Mouse (Mus musculus) adrenal gland, adult 18-20 months (tissue): ENCODE results near the gene Scrt2. TPM values are rescaled to one million over a fixed set of nuclear protein-coding genes. Genes with fewer than 3 reads are reported as not detected.

Experiments
- DNase-seq, 2 experiments: peaks; one replicate each; pipeline ENCODE4 v3.0.0; 2021 to 2022; ENCODE audit warnings: low spot score in 2 of 2
- total RNA-seq, 2 experiments: library from RNA; stranded (reverse); gene quantifications; 1 replicate in 1 of 2; 2 replicates in 1 of 2; pipeline ENCODE4 v1.2.3; 2021

Gene Scrt2
- total RNA-seq, 2 experiments from 2014 or later = 0.36 to 0.58 TPM

- DNase-seq = no peak
Measured at GRCm38 (mm10) chr2:152142571-152142970, 61.2 kb downstream of the Scrt2 start.

GRCm38 (mm10) chr2:152143279-152144157 lies 62.2 kb downstream of the Scrt2 start, which contains the start of gene Tcf15:
Gene Tcf15, plus strand, starts transcription at chr2:152143561.
- DNase-seq = peak; percentile 63 to 67

- DNase-seq = no peak
Measured at GRCm38 (mm10) chr2:152144158-152144450, 62.8 kb downstream of the Scrt2 start.

GRCm38 (mm10) chr2:152144501-152144900 lies 63.2 kb downstream of the Scrt2 start:
- no peak for DNase-seq

Other genes with a start within 250 kb of the Scrt2 start
- gene Rspo4, start 238.6 kb upstream of the Scrt2 start, total RNA-seq = 1 to 10 TPM in 1 of 2 experiments, under 1 TPM in 1; 0.70 to 2.8 TPM
- 1 to 10 TPM in 1 of 2 experiments, under 1 TPM in 1; 0.36 to 1.2 TPM for gene Angpt4, start 170.3 kb upstream of the Scrt2 start, total RNA-seq
- 10 to 100 TPM in 1 of 2 experiments, 1 to 10 TPM in 1; 6.6 to 10.3 TPM for gene Fam110a, start 101.3 kb upstream of the Scrt2 start, total RNA-seq
- 1 to 10 TPM; 3.9 to 5.6 TPM for gene Slc52a3, start 85.0 kb upstream of the Scrt2 start, total RNA-seq
- gene Srxn1, start 24.0 kb downstream of the Scrt2 start, total RNA-seq = 100 to 1,000 TPM; 547 to 673 TPM
- 1 to 10 TPM; 1.9 to 4.3 TPM for gene Tcf15, start 62.0 kb downstream of the Scrt2 start, total RNA-seq
- 10 to 100 TPM; 88.2 to 98.6 TPM for gene Csnk2a1, start 145.3 kb downstream of the Scrt2 start, total RNA-seq
- gene Tbc1d20, start 212.3 kb downstream of the Scrt2 start, total RNA-seq = 100 to 1,000 TPM; 144 to 147 TPM